Mouse (Mus musculus): Measurements from ENCODE around the gene Kansl2. TPM values are rescaled to one million over a fixed set of nuclear protein-coding genes. Genes with fewer than 3 reads are reported as not detected.

The Kansl2 gene
- total and polyA plus RNA-seq, 2 experiments from 2014 or later = 53.3 to 95.1 TPM

DNA sequence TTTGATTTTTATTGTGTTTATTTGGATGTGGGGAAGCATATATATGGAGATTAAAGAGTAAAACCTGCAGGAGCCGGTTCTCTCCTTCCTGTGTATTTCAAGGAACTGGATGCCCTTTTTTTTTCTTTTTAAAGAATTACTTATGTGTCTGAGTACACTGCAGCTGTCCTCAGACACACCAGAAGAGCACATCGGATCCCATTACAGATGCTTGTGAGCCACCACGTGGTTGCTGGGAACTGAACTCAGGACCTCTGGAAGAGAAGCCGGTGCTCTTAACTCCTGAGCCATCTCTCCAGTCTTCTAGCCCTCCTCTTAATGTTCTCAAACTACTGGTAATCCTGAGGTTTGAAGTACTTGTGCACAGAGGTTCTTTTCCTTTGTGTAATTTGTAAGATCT is 3.9 kb upstream of the Kansl2 start:
- Histone ChIP-seq H3K36me3 (ENCODE audit: insufficient read depth, low read length) (peaks cover 14% of the 10 kb centered on the region; the same call in 1 of the 2 replicates), H3K9me3 (ENCODE audit: low read length) (no peaks in the 10 kb centered on the region), H3K9ac (replicated peaks; ENCODE audit: low read length) (no peak overlapping the region), H3K4me1 (ENCODE audit: insufficient read depth, low read length) (no peaks in the 10 kb centered on the region), H3K4me3 (ENCODE audit: low read length) (no peak overlapping the region), H3K27ac (no peak overlapping the region), H3K27me3 (ENCODE audit: insufficient read depth, low read length) (no peaks in the 10 kb centered on the region), H3K4me2 (ENCODE audit: low read depth, low read length) (no peak overlapping the region)
- 70% methylated on average over 4 of the region's 4 CpGs for WGBS
- no peak for TF ChIP-seq CTCF (IDR thresholded peaks at IDR 0.05; ENCODE audit: low read depth)
- DNase-seq (ENCODE audit: low spot score) (no peak), ATAC-seq (no peak)

DNA sequence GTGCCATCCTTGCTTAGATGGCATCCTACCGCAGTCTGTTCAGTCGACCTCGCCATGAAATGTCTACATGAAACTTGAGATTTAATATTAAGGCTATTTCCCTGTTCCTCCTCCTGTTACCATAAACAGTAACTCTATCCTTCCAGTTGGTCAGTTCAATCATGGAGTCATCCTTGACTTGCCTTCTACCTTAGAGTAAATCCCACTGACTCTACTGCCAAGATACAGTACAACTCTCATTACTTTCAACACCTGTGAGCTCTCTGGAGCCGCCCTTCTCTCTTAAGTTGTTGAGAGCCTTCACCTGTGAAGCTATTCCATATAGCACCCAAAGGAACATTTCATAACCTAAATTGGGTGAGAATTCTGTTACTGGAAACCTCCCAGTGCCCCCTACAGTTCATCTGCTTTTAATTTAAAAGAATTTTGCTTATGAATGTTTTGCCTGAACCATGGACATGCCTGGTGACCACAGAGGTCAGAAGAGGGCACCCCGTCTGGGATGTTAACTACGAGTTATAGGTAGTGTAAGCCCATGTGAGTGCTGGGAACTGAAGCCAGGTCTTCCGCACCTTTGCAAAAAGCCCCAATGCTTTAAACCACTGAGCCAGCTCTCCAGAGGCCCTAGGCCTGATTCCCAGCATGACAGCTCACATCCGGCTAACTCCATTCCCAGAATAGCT is 2.9 kb upstream of the Kansl2 start:
- Histone ChIP-seq H3K9me3 (ENCODE audit: low read length) (no peaks in the 10 kb centered on the region), H3K4me3 (ENCODE audit: low read length) (no peak overlapping the region), H3K4me2 (ENCODE audit: low read depth, low read length) (no peak overlapping the region), H3K4me1 (ENCODE audit: insufficient read depth, low read length) (peaks cover 4% of the 10 kb centered on the region), H3K9ac (replicated peaks; ENCODE audit: low read length) (no peak overlapping the region), H3K27me3 (ENCODE audit: insufficient read depth, low read length) (no peaks in the 10 kb centered on the region), H3K27ac (no peak overlapping the region), H3K36me3 (ENCODE audit: insufficient read depth, low read length) (peaks cover 7% of the 10 kb centered on the region; the same call in 1 of the 2 replicates)
- DNase-seq (ENCODE audit: low spot score) (no peak), ATAC-seq (no peak)
- no peak for TF ChIP-seq CTCF (IDR thresholded peaks at IDR 0.05; ENCODE audit: low read depth)
- 88% methylated on average over 8 of the region's 8 CpGs for WGBS

DNA sequence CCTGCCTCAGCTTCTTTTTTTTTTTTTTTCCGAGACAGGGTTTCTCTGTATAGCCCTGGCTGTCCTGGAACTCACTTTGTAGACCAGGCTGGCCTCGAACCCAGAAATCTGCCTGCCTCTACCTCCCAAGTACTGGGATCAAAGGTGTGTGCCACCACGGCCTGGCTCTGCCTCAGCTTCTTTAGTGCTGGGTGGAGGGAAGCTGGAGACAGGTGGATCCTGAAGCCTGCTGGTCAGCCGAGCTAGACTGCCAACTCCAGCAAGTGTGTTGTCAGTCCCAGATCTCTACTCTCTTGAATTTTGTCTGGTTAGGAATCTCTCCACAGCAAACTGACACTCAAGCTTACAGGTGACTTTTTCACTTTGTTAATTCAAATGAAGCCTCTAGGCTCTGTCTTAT is 1.9 kb upstream of the Kansl2 start:
- Histone ChIP-seq H3K4me1 (ENCODE audit: insufficient read depth, low read length) (peaks cover 4% of the 10 kb centered on the region), H3K27ac (no peak overlapping the region), H3K27me3 (ENCODE audit: insufficient read depth, low read length) (no peaks in the 10 kb centered on the region), H3K4me2 (ENCODE audit: low read depth, low read length) (no peak overlapping the region), H3K9ac (replicated peaks; ENCODE audit: low read length) (no peak overlapping the region), H3K36me3 (ENCODE audit: insufficient read depth, low read length) (peaks cover 9% of the 10 kb centered on the region; the same call in 1 of the 2 replicates), H3K9me3 (ENCODE audit: low read length) (no peaks in the 10 kb centered on the region), H3K4me3 (ENCODE audit: low read length) (no peak overlapping the region)
- no peak for TF ChIP-seq CTCF (IDR thresholded peaks at IDR 0.05; ENCODE audit: low read depth)
- 86% methylated on average over 4 of the region's 4 CpGs for WGBS
- DNase-seq (ENCODE audit: low spot score) = no peak
- no peak for ATAC-seq

DNA sequence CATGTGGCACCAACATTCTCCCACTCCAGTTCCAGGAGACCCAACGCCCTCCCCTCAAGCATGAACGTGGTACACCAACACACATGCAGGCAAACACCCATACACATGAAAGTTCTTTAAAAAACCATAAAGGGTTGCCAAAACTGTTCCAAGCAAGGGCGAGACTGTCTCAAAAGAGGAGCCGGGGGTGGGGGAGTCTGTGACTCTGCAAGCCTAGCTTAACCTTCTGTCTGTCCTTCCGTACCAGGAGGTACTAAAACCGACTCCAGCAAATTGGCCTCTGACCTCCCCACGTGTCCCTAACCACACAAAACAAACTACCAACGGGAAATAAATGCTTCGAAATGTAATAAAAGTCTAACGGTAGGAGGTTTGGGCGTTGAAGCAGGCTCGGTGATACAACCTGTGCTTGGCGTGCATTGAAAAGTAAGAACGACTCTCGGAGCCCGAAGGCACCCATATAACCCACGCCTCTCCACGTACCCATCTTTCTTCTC is 981 bp downstream of the Kansl2 start:
- no peak for ATAC-seq
- Histone ChIP-seq H3K9ac (replicated peaks; ENCODE audit: low read length) (peak overlapping the region; percentile 94), H3K4me2 (ENCODE audit: low read depth, low read length) (peak overlapping the region; percentile 91), H3K4me1 (ENCODE audit: insufficient read depth, low read length) (peaks cover 4% of the 10 kb centered on the region), H3K27ac (peak overlapping the region; percentile 100; the same call in 1 of the 2 replicates), H3K9me3 (ENCODE audit: low read length) (no peaks in the 10 kb centered on the region), H3K27me3 (ENCODE audit: insufficient read depth, low read length) (no peaks in the 10 kb centered on the region), H3K36me3 (ENCODE audit: insufficient read depth, low read length) (peaks cover 18% of the 10 kb centered on the region), H3K4me3 (ENCODE audit: low read length) (peak overlapping the region; percentile 84)
- 0% methylated on average over 18 of the region's 18 CpGs for WGBS
- no peak for TF ChIP-seq CTCF (IDR thresholded peaks at IDR 0.05; ENCODE audit: low read depth)
- DNase-seq (ENCODE audit: low spot score) = peak; percentile 7

DNA sequence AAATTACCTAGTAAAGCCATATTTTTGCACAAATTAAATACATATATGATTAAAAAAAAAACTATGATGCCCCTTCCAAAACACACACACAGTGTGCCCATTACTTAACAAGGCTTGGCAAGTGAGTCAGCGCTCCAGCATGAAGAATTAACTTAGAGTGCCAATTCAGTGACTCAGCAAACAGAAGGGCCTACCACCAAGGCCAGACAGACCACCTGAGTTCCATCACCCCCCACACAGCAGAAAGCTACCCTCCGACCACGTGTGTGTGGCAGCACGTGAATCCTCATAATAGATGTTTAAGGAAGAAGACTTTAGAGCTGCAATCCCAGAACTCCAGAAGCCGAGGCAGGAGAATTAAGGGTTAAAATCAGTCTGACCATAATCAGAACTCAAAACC is 1.8 kb downstream of the Kansl2 start:
- Histone ChIP-seq H3K4me1 (ENCODE audit: insufficient read depth, low read length) (peaks cover 4% of the 10 kb centered on the region), H3K9me3 (ENCODE audit: low read length) (no peaks in the 10 kb centered on the region), H3K36me3 (ENCODE audit: insufficient read depth, low read length) (peaks cover 26% of the 10 kb centered on the region), H3K4me2 (ENCODE audit: low read depth, low read length) (peak overlapping the region; percentile 91), H3K9ac (replicated peaks; ENCODE audit: low read length) (0 out of 2 replicates have a peak overlapping the region, but pooled peaks have one; percentile 94), H3K4me3 (ENCODE audit: low read length) (peak overlapping the region; percentile 84), H3K27me3 (ENCODE audit: insufficient read depth, low read length) (no peaks in the 10 kb centered on the region), H3K27ac (no peak overlapping the region)
- no peak for ATAC-seq
- 30% methylated on average over 5 of the region's 5 CpGs for WGBS
- no peak for DNase-seq (ENCODE audit: low spot score)
- TF ChIP-seq CTCF (IDR thresholded peaks at IDR 0.05; ENCODE audit: low read depth) = no peak

DNA sequence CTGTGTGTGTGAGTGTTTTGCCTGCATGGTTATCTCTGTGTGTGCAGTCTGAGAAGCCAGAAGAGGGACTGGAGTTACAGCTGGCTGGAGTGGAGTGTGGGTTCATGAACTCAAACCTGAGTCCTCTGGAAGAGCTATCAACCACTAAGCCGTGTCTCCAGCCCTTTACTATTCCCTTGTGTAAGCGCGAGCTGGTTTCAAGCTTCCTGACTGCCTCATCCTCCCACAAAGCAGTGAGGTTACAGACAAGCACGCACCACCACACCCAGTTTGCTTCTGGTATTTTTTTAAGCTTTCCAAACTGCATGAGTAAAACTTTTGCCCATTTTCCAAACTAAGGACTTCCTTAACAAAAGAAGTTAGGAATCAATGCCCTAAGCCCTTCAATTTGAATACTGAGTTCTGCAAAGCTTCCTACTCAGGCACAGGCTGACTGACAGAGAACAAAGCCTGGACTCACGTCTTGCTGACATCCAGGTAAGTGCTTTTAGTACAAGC is 5.9 kb downstream of the Kansl2 start:
- no peak for ATAC-seq
- WGBS = 92% methylated on average over 5 of the region's 5 CpGs
- Histone ChIP-seq H3K9me3 (ENCODE audit: low read length) (no peaks in the 10 kb centered on the region), H3K4me3 (ENCODE audit: low read length) (no peak overlapping the region), H3K4me1 (ENCODE audit: insufficient read depth, low read length) (peaks cover 4% of the 10 kb centered on the region), H3K9ac (replicated peaks; ENCODE audit: low read length) (no peak overlapping the region), H3K4me2 (ENCODE audit: low read depth, low read length) (no peak overlapping the region), H3K27me3 (ENCODE audit: insufficient read depth, low read length) (no peaks in the 10 kb centered on the region), H3K27ac (no peak overlapping the region), H3K36me3 (ENCODE audit: insufficient read depth, low read length) (peaks cover 46% of the 10 kb centered on the region)
- no peak for TF ChIP-seq CTCF (IDR thresholded peaks at IDR 0.05; ENCODE audit: low read depth)
- DNase-seq (ENCODE audit: low spot score) = no peak

All from hindbrain, postnatal 0 days (tissue).